Mouse (Mus musculus) fat pad, adult 2 months (tissue): ENCODE data around the gene Dlg1.
"Not testable (repeated sequence)": the region's sequence is repeated elsewhere in the genome, so short reads cannot be mapped to it uniquely, and the experiment has no call there.

Experiments used
- DNase-seq: peaks from one replicate; pipeline ENCODE4 v3.0.0-alpha.2; 2011; ENCODE audit warnings: low read depth, low spot score; ENCODE audit errors: extremely low read depth

The Dlg1 gene

GRCm38 (mm10) chr16:31724818-31725217 is 61.6 kb downstream of the Dlg1 start:
- DNase-seq, result no peak

- not testable (repeated sequence) for DNase-seq
Measured at GRCm38 (mm10) chr16:31730971-31731370, 67.7 kb downstream of the Dlg1 start.

GRCm38 (mm10) chr16:31737081-31737480 is 73.8 kb downstream of the Dlg1 start:
- DNase-seq, result no peak

- no peak for DNase-seq
Measured at GRCm38 (mm10) chr16:31737761-31738160, 74.5 kb downstream of the Dlg1 start.

GRCm38 (mm10) chr16:31740271-31740670 is 77.0 kb downstream of the Dlg1 start:
- peak; percentile 21 for DNase-seq

GRCm38 (mm10) chr16:31740704-31741103 is 77.5 kb downstream of the Dlg1 start:
- no peak for DNase-seq

- no peak for DNase-seq
Measured at GRCm38 (mm10) chr16:31750526-31750925, 87.3 kb downstream of the Dlg1 start.

- DNase-seq, result no peak
Measured at GRCm38 (mm10) chr16:31754172-31755025, 91.2 kb downstream of the Dlg1 start.

GRCm38 (mm10) chr16:31755053-31755452 is 91.8 kb downstream of the Dlg1 start:
- no peak for DNase-seq

GRCm38 (mm10) chr16:31756436-31756835 is 93.2 kb downstream of the Dlg1 start:
- DNase-seq, result no peak

DNA sequence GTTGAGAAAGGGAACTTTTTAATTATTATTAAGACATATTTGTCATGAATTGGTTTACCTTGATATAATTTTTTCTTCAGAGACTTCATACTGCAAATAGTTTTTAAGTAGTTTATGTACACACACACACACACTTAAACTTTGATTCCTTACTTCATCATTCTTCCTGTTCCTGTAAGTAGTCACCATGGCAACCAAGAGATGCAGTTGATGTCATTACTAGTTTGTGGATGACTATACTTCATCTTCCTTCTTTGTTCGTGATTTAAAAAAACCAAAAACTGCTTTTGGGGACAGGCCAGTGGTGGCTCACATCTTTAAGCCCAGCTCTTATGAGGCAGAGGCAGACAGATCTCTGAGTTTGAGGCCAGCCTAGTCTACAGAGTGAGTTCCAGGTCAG is 94.4 kb downstream of the Dlg1 start:
- DNase-seq, result no peak

DNA sequence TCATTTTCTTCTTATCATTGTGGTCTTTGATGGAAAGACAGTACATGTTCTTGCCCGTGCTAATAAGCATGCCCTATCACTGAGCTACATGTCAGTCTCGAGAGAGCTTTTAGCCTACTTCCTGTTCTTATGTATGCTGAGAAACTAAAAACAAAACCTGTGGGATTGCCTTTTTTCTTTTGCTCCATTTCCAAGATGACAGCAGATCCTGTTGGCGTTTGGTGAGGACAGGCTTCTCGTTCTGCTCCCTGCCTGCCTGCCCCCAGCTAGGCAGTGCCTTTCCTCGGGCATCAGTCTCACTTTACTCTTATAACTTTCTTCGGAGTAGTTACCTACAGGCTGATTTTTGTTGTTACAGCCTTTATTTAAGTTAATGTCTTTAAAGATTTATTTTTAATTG is 96.2 kb downstream of the Dlg1 start:
- no peak for DNase-seq

- DNase-seq, result no peak
Measured at GRCm38 (mm10) chr16:31766298-31766697, 103.1 kb downstream of the Dlg1 start.

- no peak for DNase-seq
Measured at GRCm38 (mm10) chr16:31766715-31767114, 103.5 kb downstream of the Dlg1 start.

- no peak for DNase-seq
Measured at GRCm38 (mm10) chr16:31775924-31776323, 112.7 kb downstream of the Dlg1 start.

DNA sequence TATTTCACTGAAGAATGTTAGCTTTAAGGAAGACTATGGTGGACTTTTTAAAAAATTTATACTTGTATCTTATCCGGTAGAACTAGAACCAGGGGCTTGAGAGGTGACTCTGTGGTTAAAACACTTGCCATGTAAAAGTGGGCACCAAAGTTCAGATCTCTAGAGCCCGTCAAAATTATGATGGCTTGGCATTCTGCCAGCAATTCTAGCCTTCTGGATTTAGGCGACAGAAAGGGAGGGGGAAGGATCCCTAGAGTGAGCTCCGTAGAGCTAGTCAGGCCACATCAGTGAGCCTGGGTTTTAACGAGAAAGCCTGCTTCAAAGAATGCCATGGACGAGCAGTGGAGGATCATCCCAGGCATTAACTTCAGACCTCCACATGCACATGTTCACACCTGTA is 117.8 kb downstream of the Dlg1 start:
- DNase-seq, result no peak

DNA sequence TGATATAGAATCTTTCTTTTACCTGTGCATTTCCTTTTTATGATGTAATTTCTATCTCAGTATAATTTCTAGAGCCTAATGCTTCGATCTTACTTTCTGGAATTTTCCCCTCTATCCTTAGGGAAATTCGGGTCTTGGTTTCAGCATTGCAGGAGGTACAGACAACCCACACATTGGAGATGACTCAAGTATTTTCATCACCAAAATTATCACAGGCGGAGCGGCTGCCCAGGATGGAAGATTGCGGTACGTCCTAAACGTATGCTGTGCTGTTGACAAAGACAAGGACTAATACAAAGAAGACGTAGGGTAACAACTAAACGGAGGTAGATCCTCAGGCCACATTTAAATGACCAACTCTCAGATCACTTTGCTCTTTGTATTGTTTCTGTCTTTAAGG is 126.8 kb downstream of the Dlg1 start:
- DNase-seq, result no peak

DNA sequence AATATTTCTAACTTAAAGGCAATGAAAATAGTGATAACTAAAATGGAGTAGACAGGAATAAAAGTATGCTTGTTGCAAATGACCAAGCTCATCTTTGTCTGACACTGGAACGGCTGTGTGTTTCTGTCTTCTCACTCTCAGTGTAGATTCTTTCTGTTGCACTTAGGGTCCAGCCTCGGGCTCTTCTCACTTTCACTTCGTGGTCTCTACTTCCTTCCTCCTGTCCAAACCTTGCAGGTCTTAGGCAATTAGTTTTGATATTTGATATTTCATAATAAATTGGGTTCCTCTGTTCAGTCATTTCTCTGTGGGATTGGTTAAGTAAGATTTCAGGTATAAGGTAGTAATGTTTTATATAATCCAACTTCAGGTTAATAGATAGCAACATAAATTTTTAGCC is 140.4 kb downstream of the Dlg1 start:
- no peak for DNase-seq

DNA sequence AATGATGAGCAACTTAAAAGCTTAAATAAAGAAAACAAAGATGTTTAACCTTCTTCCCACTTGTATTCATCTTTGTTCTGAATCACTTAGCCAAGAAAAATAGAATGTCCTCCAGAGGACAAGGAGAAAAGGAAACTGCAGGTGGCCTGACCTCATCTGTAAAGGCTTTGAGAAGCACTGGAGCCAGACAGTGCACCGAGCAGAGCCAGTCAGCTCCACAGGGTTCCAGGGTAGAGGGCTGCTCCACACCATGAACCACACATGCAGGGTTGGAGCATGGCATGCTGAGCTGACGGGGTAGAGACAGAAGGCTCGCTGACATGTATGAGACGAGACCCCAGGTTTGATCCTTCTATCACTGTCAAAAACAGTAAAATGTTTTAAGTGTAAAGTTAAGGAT is 162.8 kb downstream of the Dlg1 start:
- no peak for DNase-seq

- no peak for DNase-seq
Measured at GRCm38 (mm10) chr16:31830726-31831125, 167.5 kb downstream of the Dlg1 start.

- no peak for DNase-seq
Measured at GRCm38 (mm10) chr16:31832630-31833422, 169.6 kb downstream of the Dlg1 start.

- DNase-seq, result no peak
Measured at GRCm38 (mm10) chr16:31834011-31834584, 170.9 kb downstream of the Dlg1 start.
